ENCODE assay signal across 19 mouse cellular contexts in genomic region chr14:79287251-79287863, GRCm38 (mm10). TPM values are rescaled to one million over a fixed set of nuclear protein-coding genes. Genes with fewer than 3 reads are reported as not detected.
"Had no signal": no experiment of that assay in that cellular context is flagged by ENCODE, and none has a peak within 500 bp of the region (broad histone marks: within the 10 kb centered on the region; RNA-seq: fewer than 3 reads in every experiment).

No protein-coding gene starts in this region.

- H3K4me2 ChIP-seq: limb, embryonic 12.5 days; midbrain, embryonic 13.5 days; stomach, embryonic 15.5 days had no signal

- H3K36me3 ChIP-seq: limb, embryonic 12.5 days; midbrain, embryonic 13.5 days; stomach, embryonic 15.5 days had no signal

- H3K9me3 ChIP-seq: limb, embryonic 12.5 days; midbrain, embryonic 13.5 days; stomach, embryonic 15.5 days had no signal

- H3K9ac ChIP-seq: limb, embryonic 12.5 days; liver, postnatal 0 days; midbrain, embryonic 13.5 days; stomach, embryonic 15.5 days had no signal

- ATAC-seq: liver, postnatal 0 days; midbrain, embryonic 13.5 days had no signal

- H3K27me3 ChIP-seq: limb, embryonic 12.5 days; stomach, embryonic 15.5 days had no signal

- H3K4me3 ChIP-seq: layer of hippocampus, adult 2 months; limb, embryonic 12.5 days; midbrain, embryonic 13.5 days; stomach, embryonic 15.5 days had no signal

- DNase-seq: kidney, adult 11 months; kidney, adult 9 months; kidney, postnatal 4 days; liver, postnatal 0 days; lung, postnatal 10 days; right cerebral cortex, postnatal 14 days had no signal

- H3K27ac ChIP-seq: kidney, postnatal 0 days; layer of hippocampus, adult 2 months; limb, embryonic 12.5 days; macrophage; midbrain, embryonic 13.5 days; stomach, embryonic 15.5 days had no signal

RNA-seq across cellular contexts. Expression of gene Zfp957, which starts 40.2 kb away (rescaled TPM):
- total RNA-seq: layer of hippocampus, adult 2 months; layer of hippocampus, postnatal 10 days; left cerebral cortex, postnatal 36 days; liver, adult 2 months; midbrain, postnatal 0 days had no signal
- polyA plus RNA-seq: kidney, postnatal 0 days; limb, embryonic 12.5 days; liver, adult 2 months; liver, postnatal 0 days; macrophage; midbrain, embryonic 13.5 days; neural tube, embryonic 14.5 days; spleen, adult 2 months; stomach, embryonic 15.5 days; urinary bladder, adult 2 months had no signal
